Mouse (Mus musculus): ENCODE results near the gene Mpo. TPM values are rescaled to one million over a fixed set of nuclear protein-coding genes. Genes with fewer than 3 reads are reported as not detected.

Mpo gene
- polyA plus RNA-seq, 1 experiment from 2014 or later, result 4.0 TPM

GRCm38 (mm10) chr11:87790088-87790487 is 3.3 kb upstream of the Mpo start:
- Histone ChIP-seq H3K27ac (no peak overlapping the region), H3K4me3 (no peak overlapping the region), H3K9me3 (replicated peaks) (no peaks in the 10 kb centered on the region), H3K4me1 (no peaks in the 10 kb centered on the region), H3K36me3 (no peaks in the 10 kb centered on the region), H3K27me3 (ENCODE audit: low read depth, poor library complexity, severe bottlenecking) (no peaks in the 10 kb centered on the region)
- DNase-seq (ENCODE audit: low spot score), result no peak
- WGBS, result 89% methylated on average over 6 of the region's 6 CpGs

- 0 out of 2 replicates have a peak, but pooled peaks cover 9% of the 10 kb centered on the region for H3K27me3 ChIP-seq (ENCODE audit: low read depth, poor library complexity, severe bottlenecking)
- H3K4me3 ChIP-seq, result no peak overlapping the region
- DNase-seq (ENCODE audit: low spot score), result no peak
- H3K36me3 ChIP-seq, result no peaks in the 10 kb centered on the region
- no peak overlapping the region for H3K27ac ChIP-seq
- peaks cover 8% of the 10 kb centered on the region; the same call in 1 of the 2 replicates for H3K4me1 ChIP-seq
- WGBS, result 87% methylated on average over 22 of the region's 22 CpGs
- no peaks in the 10 kb centered on the region for H3K9me3 ChIP-seq (replicated peaks)
These were observed 8.4 kb downstream of the Mpo start for GRCm38 (mm10) chr11:87801711-87802275.

GRCm38 (mm10) chr11:87802621-87803020 is 9.2 kb downstream of the Mpo start:
- WGBS, result 42% methylated on average over 14 of the region's 14 CpGs

GRCm38 (mm10) chr11:87805448-87805847 is 12.1 kb downstream of the Mpo start:
- Histone ChIP-seq H3K4me3 (no peak overlapping the region), H3K27me3 (ENCODE audit: low read depth, poor library complexity, severe bottlenecking) (0 out of 2 replicates have a peak, but pooled peaks cover 5% of the 10 kb centered on the region), H3K4me1 (peaks cover 8% of the 10 kb centered on the region; the same call in 1 of the 2 replicates), H3K27ac (no peak overlapping the region), H3K36me3 (no peaks in the 10 kb centered on the region), H3K9me3 (replicated peaks) (no peaks in the 10 kb centered on the region)
- DNase-seq (ENCODE audit: low spot score), result peak; percentile 44
- WGBS, result 63% methylated on average over 1 of the region's 1 CpGs

More at GRCm38 (mm10) chr11:87802621-87803020, 9.2 kb downstream of the Mpo start:
- Histone ChIP-seq H3K4me3 (no peak overlapping the region), H3K4me1 (peaks cover 8% of the 10 kb centered on the region; the same call in 1 of the 2 replicates), H3K9me3 (replicated peaks) (no peaks in the 10 kb centered on the region), H3K27ac (no peak overlapping the region), H3K36me3 (no peaks in the 10 kb centered on the region), H3K27me3 (ENCODE audit: low read depth, poor library complexity, severe bottlenecking) (0 out of 2 replicates have a peak, but pooled peaks cover 5% of the 10 kb centered on the region)
- DNase-seq (ENCODE audit: low spot score), result peak; percentile 47

DNA sequence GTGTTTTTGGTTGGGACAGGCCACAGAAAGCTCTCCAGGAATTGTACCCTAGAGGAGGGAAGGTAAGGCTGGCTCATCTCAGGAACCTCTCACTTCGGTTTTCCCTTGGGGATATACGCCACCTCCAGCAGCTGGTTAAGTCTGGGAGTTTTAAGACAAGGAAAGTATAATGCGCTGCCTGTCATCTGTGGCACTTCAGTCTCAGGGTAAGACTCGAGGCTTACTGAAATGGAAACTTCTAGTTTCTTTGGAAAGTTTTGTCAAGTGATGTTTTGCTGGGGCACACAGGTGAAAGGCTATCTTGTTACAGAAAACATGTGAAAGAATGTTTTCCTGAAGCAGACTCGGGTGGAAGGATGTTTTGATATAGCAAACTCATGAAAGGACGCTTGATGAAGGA is 14.1 kb downstream of the Mpo start:
- Histone ChIP-seq H3K4me1 (peaks cover 10% of the 10 kb centered on the region), H3K36me3 (no peaks in the 10 kb centered on the region), H3K4me3 (no peak overlapping the region), H3K27me3 (ENCODE audit: low read depth, poor library complexity, severe bottlenecking) (no peaks in the 10 kb centered on the region), H3K9me3 (replicated peaks) (no peaks in the 10 kb centered on the region), H3K27ac (no peak overlapping the region)
- 87% methylated on average over 6 of the region's 6 CpGs for WGBS
- no peak for DNase-seq (ENCODE audit: low spot score)

DNA sequence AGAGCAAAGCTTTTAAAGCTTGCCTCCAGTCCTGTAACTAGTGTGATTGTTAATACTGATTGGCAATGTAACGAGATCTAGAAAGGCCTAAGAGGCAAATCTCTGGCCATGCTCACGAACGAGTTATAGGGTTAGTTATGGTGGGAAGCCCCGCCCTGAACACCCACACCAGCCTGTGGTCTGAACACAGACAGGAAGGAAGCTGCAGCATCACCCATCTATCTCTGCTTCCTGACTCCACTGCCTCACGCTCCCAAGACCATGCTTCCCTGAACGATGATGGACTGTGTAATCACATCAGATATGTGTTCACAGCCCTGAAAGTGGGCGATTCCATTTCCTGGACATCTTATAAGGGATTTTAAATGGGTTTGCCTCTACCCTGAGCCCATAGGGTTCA is 14.9 kb downstream of the Mpo start:
- no peak for DNase-seq (ENCODE audit: low spot score)
- Histone ChIP-seq H3K36me3 (no peaks in the 10 kb centered on the region), H3K27me3 (ENCODE audit: low read depth, poor library complexity, severe bottlenecking) (no peaks in the 10 kb centered on the region), H3K4me1 (peaks cover 8% of the 10 kb centered on the region), H3K27ac (no peak overlapping the region), H3K9me3 (replicated peaks) (no peaks in the 10 kb centered on the region), H3K4me3 (no peak overlapping the region)
- WGBS, result 89% methylated on average over 7 of the region's 7 CpGs

GRCm38 (mm10) chr11:87811396-87811795 is 18.0 kb downstream of the Mpo start:
- Histone ChIP-seq H3K4me1 (peaks cover 6% of the 10 kb centered on the region), H3K4me3 (no peak overlapping the region), H3K9me3 (replicated peaks) (no peaks in the 10 kb centered on the region), H3K36me3 (no peaks in the 10 kb centered on the region), H3K27me3 (ENCODE audit: low read depth, poor library complexity, severe bottlenecking) (peaks cover 7% of the 10 kb centered on the region), H3K27ac (no peak overlapping the region)
- 77% methylated on average over 4 of the region's 4 CpGs for whole genome bisulfite sequencing
- DNase-seq (ENCODE audit: low spot score), result no peak

GRCm38 (mm10) chr11:87814831-87815230 is 21.4 kb downstream of the Mpo start:
- Histone ChIP-seq H3K9me3 (replicated peaks) (no peaks in the 10 kb centered on the region), H3K27ac (no peak overlapping the region), H3K4me1 (peaks cover 15% of the 10 kb centered on the region), H3K4me3 (no peak overlapping the region), H3K36me3 (no peaks in the 10 kb centered on the region), H3K27me3 (ENCODE audit: low read depth, poor library complexity, severe bottlenecking) (peaks cover 30% of the 10 kb centered on the region)
- DNase-seq (ENCODE audit: low spot score), result no peak
- WGBS, result 80% methylated on average over 8 of the region's 8 CpGs

DNA sequence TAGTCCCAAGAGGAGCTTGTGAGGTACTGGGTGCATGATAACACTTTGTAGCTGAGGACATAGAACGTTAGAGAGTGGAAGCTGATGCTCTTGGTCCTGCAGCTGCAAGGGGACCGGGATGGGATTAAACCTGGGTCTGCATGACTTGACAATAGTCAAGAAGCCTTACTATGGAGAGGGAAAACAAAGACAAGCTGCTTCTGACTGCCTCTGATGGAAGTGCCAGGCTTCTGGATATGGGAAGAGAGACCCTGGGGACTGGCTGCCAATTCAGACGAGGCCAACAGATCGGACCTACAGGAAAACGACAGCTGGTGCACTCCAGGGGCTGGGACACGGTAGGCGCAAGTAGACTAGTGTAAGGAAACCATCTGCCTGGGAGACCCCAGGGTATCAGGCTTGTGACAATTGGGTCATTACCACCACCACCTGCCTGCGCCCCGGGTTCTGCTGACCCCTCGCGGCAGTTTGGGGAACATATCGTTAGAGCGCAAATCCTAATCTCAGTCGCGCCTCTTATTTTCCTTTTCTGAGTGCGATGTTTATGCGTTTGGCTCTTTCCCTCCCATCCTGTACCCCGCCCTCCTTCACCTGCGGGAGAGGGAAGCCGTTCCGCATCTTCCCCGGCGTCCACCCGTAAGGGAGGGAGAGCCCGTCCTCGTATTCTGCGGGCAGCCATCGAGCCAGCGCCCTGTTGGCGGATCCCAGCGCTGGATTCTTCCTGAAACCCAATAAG is 23.5 kb downstream of the Mpo start:
- Histone ChIP-seq H3K9me3 (replicated peaks) (no peaks in the 10 kb centered on the region), H3K4me1 (peaks cover 11% of the 10 kb centered on the region), H3K27ac (no peak overlapping the region), H3K36me3 (no peaks in the 10 kb centered on the region), H3K4me3 (peak overlapping the region; percentile 51), H3K27me3 (ENCODE audit: low read depth, poor library complexity, severe bottlenecking) (peaks cover 30% of the 10 kb centered on the region)
- peak; percentile 58 for DNase-seq (ENCODE audit: low spot score)
- WGBS, result 4% methylated on average over 31 of the region's 31 CpGs

DNA sequence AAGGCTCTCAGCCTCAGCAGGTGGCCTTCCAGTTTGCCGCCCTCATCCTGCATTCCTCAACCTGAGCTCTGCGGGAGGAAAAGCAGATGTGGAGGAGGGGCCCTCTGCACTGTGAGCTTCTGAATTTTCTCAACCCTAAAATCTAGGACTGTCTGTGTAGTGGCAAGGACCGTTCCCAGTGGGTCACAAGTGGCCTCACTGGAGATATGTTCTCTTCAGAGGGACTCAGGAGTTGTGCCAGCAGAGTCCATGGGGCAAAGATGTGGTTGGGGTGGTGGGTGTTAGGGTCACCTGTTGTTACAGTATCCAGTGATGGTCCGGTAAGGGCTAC is 24.0 kb downstream of the Mpo start:
- H3K27ac ChIP-seq, result no peak overlapping the region
- H3K9me3 ChIP-seq (replicated peaks), result no peaks in the 10 kb centered on the region
- peaks cover 30% of the 10 kb centered on the region for H3K27me3 ChIP-seq (ENCODE audit: low read depth, poor library complexity, severe bottlenecking)
- H3K4me1 ChIP-seq, result peaks cover 11% of the 10 kb centered on the region
- WGBS, result 33% methylated on average over 4 of the region's 4 CpGs
- peak overlapping the region; percentile 51 for H3K4me3 ChIP-seq
- no peaks in the 10 kb centered on the region for H3K36me3 ChIP-seq
- DNase-seq (ENCODE audit: low spot score), result peak; percentile 44

GRCm38 (mm10) chr11:87821502-87821901 is 28.1 kb downstream of the Mpo start:
- WGBS, result 77% methylated on average over 5 of the region's 5 CpGs
- DNase-seq (ENCODE audit: low spot score), result no peak
- Histone ChIP-seq H3K36me3 (no peaks in the 10 kb centered on the region), H3K27me3 (ENCODE audit: low read depth, poor library complexity, severe bottlenecking) (peaks cover 21% of the 10 kb centered on the region), H3K27ac (no peak overlapping the region), H3K4me3 (no peak overlapping the region), H3K4me1 (peaks cover 11% of the 10 kb centered on the region), H3K9me3 (replicated peaks) (no peaks in the 10 kb centered on the region)

GRCm38 (mm10) chr11:87828239-87828900 is 35.0 kb downstream of the Mpo start, which contains the start of gene Lpo:
Gene Lpo, minus strand, starts transcription at chr11:87828289.
- 84% methylated on average over 10 of the region's 10 CpGs for WGBS
- H3K27me3 ChIP-seq (ENCODE audit: low read depth, poor library complexity, severe bottlenecking), result no peaks in the 10 kb centered on the region
- no peaks in the 10 kb centered on the region for H3K9me3 ChIP-seq (replicated peaks)
- no peaks in the 10 kb centered on the region for H3K36me3 ChIP-seq
- H3K4me3 ChIP-seq, result no peak within 1 kb of the TSS
- no peaks in the 10 kb centered on the region for H3K4me1 ChIP-seq
- H3K27ac ChIP-seq, result no peak within 1 kb of the TSS
- DNase-seq (ENCODE audit: low spot score), result no peak

DNA sequence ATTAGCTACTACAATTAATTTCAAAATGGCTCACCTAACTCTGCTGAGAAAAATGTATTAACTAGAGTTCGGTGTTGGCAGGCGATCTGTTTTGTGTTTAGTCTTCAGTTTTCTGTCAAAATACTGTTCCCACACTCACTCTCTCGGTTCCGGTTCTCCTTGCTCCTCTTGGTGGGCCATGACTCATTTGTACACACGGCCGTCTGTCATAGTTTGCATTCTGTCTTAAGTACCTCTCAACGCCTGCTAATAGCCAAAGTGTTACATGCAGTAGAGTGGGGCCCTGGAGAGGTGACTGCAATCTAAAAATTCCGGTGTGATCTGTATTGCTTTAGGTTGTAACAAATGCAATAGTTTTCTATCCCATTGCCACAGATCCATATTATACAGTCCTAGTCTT is 47.3 kb downstream of the Mpo start:
- WGBS, result 86% methylated on average over 8 of the region's 8 CpGs
- H3K27me3 ChIP-seq (ENCODE audit: low read depth, poor library complexity, severe bottlenecking), result no peaks in the 10 kb centered on the region
- no peaks in the 10 kb centered on the region for H3K9me3 ChIP-seq (replicated peaks)
- no peak overlapping the region for H3K27ac ChIP-seq
- no peaks in the 10 kb centered on the region for H3K4me1 ChIP-seq
- DNase-seq (ENCODE audit: low spot score), result no peak
- H3K36me3 ChIP-seq, result no peaks in the 10 kb centered on the region
- H3K4me3 ChIP-seq, result no peak overlapping the region

Measured in limb, embryonic 10.5 days (tissue).